Mouse (Mus musculus): Measurements from ENCODE around the gene Smyd1.
A peak's percentile ranks its signal among the peaks of the same experiment; 100 is the strongest.

The Smyd1 gene

DNA sequence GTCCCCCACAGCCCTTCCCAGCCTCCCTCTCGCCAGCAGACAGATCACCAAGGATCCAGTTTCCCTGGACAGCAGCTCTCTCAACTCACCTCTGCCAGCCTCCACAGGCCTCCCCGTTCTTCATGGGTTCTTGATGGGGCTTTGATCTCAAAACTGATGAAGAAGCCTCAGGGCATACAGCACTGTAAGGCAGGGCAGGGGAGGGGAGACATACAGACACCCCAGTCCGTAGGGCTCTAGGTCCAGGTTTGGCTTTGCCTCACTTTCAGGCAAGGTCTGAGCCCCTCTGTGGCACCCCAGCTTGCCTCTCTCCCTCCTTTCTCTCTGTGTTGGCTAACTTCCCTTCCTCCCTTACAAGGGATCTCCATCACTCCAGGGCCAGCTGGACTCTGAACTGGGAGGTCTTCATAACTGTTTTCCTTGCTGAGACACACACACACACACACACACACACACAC lies at the start of gene Smyd1:
Smyd1 (minus strand) TSS at position 408 of the 458 bp plus-strand sequence.
- DNase-seq: no peak

- DNase-seq: peak; percentile 82
Measured at GRCm38 (mm10) chr6:71371085-71371605, 49.1 kb upstream of the Smyd1 start.

- DNase-seq: peak; percentile 91
Measured at GRCm38 (mm10) chr6:71369416-71369815, 47.4 kb upstream of the Smyd1 start.

- DNase-seq: peak; percentile 23
Measured at GRCm38 (mm10) chr6:71363995-71364394, 42.0 kb upstream of the Smyd1 start.

GRCm38 (mm10) chr6:71361156-71361670 lies 39.2 kb upstream of the Smyd1 start:
- DNase-seq: peak; percentile 55

DNA sequence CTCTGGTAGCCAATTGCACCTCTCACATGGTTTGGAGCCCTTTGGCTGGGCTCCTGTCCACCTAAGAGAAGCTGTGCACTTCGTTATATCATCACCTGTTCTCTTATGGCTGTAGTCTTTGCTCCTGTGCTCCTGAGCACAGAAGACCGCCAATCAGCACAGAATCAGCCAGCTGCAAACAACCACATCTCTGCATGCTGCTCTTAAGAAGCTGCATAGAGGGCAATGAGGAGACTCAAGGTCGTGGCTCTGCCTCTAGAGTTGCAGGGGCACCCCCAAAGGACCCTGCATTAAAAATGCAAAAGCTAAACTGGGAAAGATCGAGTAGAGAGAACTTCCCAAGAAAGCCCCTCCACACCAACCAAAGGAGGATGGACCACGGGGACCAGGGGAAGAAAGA lies 38.7 kb upstream of the Smyd1 start:
- peak; percentile 81 for DNase-seq

- DNase-seq: no peak
Measured at GRCm38 (mm10) chr6:71360221-71360620, 38.2 kb upstream of the Smyd1 start.

DNA sequence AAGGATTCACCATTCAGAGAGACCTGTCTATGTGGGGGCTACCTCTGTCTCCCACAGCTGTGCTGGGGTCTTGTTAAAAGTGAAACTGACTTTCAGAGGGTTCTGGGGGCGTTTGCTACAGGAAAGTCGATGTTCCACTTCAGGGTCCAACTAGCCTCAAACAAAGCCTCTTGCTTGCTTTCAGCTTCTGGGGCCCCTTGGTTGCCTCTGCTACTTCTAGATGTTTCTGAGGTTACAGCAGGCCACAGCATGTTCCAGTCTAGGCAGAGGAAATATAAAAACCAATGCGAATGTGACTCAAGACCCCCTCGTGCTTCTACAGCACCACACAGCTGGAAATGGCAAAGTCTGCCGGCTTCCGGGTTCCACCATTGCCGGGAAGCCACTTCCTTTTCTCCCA lies 35.5 kb upstream of the Smyd1 start:
- DNase-seq: peak; percentile 74

DNA sequence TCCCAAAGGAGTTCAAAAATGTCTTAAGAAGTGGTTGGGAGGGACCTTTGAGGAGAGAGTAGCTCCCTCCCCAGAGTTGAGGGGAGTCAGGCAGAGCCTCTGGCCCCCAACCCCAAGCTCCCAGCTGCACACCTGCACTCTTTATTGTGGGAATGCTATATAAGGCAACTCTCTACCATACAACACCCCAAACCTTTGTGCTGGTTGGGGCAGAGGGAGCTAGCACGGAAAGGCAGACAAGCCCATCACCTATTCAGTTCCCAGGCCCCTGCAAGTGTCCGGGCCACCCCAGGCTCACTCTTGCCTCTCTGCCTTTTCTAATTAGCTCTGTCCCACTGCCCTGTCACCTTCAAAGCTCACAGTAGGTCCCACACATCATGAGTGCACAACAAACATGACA lies 31.7 kb upstream of the Smyd1 start:
- peak; percentile 90 for DNase-seq

GRCm38 (mm10) chr6:71352866-71353427 lies 30.9 kb upstream of the Smyd1 start:
- DNase-seq: peak; percentile 61

DNA sequence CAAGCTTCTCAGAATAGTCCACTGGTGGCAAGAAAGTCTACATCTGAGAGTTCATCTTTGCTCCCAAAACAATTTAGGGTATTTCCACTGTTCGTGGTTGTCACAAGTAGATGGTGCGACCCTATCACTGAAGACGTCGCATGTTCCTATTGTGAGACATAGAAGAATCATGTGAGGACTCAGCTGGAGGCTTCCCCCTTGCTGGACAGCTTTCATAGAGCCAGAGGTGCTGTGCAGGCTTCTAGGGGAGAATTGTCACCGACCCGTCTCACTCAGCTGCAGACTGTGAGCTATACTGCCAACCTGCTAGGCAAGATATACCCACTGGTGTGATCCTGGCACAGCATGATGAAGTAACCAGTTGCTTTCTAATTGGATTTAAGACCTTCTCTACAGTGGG lies 30.2 kb upstream of the Smyd1 start:
- peak; percentile 56 for DNase-seq

DNA sequence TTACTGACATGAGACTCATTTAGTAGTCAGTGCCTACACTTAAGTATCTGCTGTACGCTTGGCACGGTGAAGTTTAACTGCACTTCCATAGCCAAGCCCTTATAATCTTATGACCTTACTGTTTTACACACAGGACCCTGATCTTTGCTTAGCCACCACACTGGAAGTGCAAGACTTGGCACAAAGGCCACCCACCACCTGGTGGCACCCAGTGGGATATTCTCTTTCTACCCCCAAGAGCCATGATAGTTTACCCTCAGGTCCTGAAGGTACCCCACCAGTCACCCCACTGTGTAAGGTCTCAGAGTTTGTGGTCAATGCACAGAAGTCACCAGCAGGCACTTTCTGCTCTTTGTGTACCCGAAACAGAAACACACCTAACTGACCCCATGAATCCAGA lies 29.2 kb upstream of the Smyd1 start:
- DNase-seq: peak; percentile 87

DNA sequence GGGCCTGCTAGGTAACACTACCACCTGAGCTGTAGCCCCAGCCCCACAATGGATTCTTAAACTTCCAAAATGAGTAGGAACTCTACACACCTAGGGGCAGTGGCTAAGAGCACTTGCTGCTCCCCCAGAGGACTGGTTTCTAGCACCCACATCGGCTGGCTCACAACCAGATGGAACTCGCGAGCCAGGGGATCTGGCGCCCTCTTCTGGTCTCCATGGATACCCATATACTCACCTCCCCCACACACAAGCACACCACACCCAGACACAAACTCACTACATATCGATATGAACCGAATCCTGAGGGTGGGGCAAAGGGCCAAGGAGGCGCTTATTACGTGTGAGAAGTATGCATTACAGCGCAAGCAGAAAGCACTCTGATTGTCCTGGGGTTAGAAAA lies 26.0 kb upstream of the Smyd1 start:
- DNase-seq: peak; percentile 38

- peak; percentile 92 for DNase-seq
Measured at GRCm38 (mm10) chr6:71341179-71341578, 19.1 kb upstream of the Smyd1 start.

DNA sequence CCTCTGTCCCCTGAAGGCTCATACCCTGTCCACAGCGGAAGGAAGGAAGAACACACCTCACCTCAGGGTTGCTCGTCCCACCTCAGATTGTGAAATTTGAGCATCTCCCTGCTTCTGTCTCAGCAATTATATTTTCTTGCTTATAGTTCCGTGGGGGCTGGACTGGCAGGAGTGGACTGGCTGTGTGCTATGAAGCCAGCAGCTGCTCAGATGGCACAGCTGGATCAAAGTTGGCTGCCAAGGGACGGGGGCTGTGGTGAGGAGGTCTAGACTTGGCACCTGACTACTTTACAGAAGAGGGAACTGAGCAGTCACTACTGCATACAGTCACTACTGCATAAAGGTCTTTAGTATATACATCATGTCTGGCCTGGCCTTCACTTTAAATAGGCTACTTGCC lies 17.3 kb upstream of the Smyd1 start:
- DNase-seq: peak; percentile 79

GRCm38 (mm10) chr6:71338941-71339340 lies 16.9 kb upstream of the Smyd1 start:
- DNase-seq: peak; percentile 54

GRCm38 (mm10) chr6:71337666-71338065 lies 15.6 kb upstream of the Smyd1 start:
- peak; percentile 81 for DNase-seq

DNA sequence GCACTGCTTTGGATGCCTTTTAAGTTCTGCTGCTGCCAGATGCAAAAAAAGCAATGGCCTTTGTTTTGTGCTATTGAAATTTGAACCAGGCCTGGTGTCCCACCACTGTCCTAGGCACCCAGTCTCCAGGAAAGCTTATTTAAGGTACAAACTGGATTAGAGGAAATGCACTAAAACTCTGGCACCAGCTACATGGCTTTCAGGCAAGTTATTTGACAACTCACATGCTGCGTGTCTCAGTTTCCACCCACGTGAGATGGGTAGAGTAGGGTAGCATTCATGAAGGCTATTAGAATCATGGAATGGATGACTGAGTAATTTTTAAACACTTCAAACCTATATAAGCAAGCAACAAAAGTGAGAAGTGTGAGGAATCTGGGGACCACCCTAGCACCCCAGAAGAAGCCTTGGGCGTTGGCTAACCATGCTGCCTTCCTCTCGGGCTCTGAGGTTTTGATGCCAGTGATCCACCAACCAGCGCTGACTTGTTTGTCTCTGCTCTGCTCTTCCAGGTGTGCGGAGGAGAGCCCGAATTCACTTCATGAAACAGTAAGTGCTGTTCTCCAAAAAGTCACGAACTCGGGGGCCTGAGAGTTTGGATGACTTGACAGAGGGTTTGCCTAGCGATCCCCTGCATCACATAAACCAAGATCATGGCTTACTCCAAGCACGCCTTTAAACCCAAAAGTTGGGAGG lies 11.7 kb upstream of the Smyd1 start:
- peak; percentile 80 for DNase-seq

- peak; percentile 73 for DNase-seq
Measured at GRCm38 (mm10) chr6:71333031-71333430, 11.0 kb upstream of the Smyd1 start.

- DNase-seq: peak; percentile 68
Measured at GRCm38 (mm10) chr6:71332236-71332965, 10.4 kb upstream of the Smyd1 start.

- DNase-seq: peak; percentile 79
Measured at GRCm38 (mm10) chr6:71331491-71331890, 9.5 kb upstream of the Smyd1 start.

- DNase-seq: peak; percentile 62
Measured at GRCm38 (mm10) chr6:71330486-71330885, 8.5 kb upstream of the Smyd1 start.

DNA sequence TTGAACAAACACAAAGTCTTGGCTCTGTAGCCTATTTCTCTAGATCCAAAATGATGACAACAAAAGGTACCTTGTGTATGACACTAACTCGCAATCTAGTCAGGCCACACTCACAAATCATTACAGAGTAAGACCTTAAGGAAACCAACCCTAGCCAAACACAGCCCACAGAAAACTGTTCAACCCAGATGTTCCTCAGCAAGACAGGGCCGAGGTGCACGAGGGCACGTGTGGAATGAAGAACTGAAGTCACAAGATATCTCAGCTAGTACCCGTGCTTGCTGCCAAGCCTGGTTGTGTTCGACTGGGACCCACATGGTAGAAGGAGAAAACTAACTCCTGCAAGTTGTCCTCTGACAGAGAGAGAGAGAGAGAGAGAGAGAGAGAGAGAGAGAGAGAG lies 7.8 kb upstream of the Smyd1 start:
- DNase-seq: peak; percentile 56

Measured in thymus, postnatal 14 days (tissue).